Mouse (Mus musculus) kidney, postnatal 0 days (tissue): Measurements from ENCODE around the gene Stk11. TPM values are rescaled to one million over a fixed set of nuclear protein-coding genes. Genes with fewer than 3 reads are reported as not detected.

Source experiments
- ATAC-seq: fragments of 200-750 bp; cut with Nextera tagmentation; replicated peaks from 2 replicates; pipeline ENCODE4 v1.8.0; 2017; ENCODE audit warnings: low read depth, moderate number of reproducible peaks, moderate TSS enrichment, moderate library complexity; ENCODE audit not compliant: low FRiP score
- DNase-seq: peaks from one replicate; pipeline ENCODE4 v3.0.0-alpha.2; 2016; ENCODE audit warnings: low spot score
- H3K27ac ChIP-seq: fragments of 300-500 bp; sonication (generic); 2 replicates; pipeline ENCODE4 v1.5.1; 2014; ENCODE audit warnings: mild to moderate bottlenecking
- H3K27me3 ChIP-seq: fragments of 300-500 bp; sonication (generic); 2 replicates; pipeline ENCODE4 v1.6.1; 2014; ENCODE audit warnings: low read length, mixed read lengths; ENCODE audit not compliant: insufficient read depth
- H3K36me3 ChIP-seq: fragments of 300-500 bp; sonication (generic); 2 replicates; pipeline ENCODE4 v1.6.1; 2014; ENCODE audit warnings: low read length, mixed read lengths; ENCODE audit not compliant: insufficient read depth
- H3K4me1 ChIP-seq: fragments of 300-500 bp; sonication (generic); replicated peaks from 2 replicates; pipeline ENCODE4 v1.6.1; 2014; ENCODE audit warnings: antibody characterized with exemption, low read length, mixed read lengths; ENCODE audit not compliant: insufficient read depth
- H3K4me2 ChIP-seq: fragments of 300-500 bp; sonication (generic); 2 replicates; pipeline ENCODE4 v1.6.1; 2014; ENCODE audit warnings: mild to moderate bottlenecking, low read length, moderate library complexity, mixed read lengths
- H3K4me3 ChIP-seq: fragments of 300-500 bp; sonication (generic); replicated peaks from 2 replicates; pipeline ENCODE4 v1.5.1; 2014; ENCODE audit warnings: low read depth, low read length
- H3K9ac ChIP-seq: fragments of 300-500 bp; sonication (generic); 2 replicates; pipeline ENCODE4 v1.6.1; 2014; ENCODE audit warnings: low read depth, low read length
- H3K9me3 ChIP-seq: fragments of 300-500 bp; sonication (generic); replicated peaks from 2 replicates; pipeline ENCODE4 v1.6.1; 2016; ENCODE audit warnings: low read length, inconsistent platforms, mixed read lengths
- CTCF ChIP-seq: IDR thresholded peaks from 2 replicates; pipeline ENCODE4 v1.5.1; 2016; ENCODE audit warnings: antibody characterized with exemption, low read depth, mild to moderate bottlenecking, moderate library complexity
- WGBS: fragments of 180-500 bp; shearing (Covaris S2); extraction: QIAGEN DNeasy Blood & Tissue Kit; methylation state at CpG from one replicate; pipeline ENCODE4 v1.1.7; 2014; 5-methylcytosine and 5-hydroxymethylcytosine counted together
- polyA plus RNA-seq: library from polyadenylated mRNA; unstranded; fragments of >200 nt; fragmentation: Nextera tagmentation; extraction: Ambion mirVana; gene quantifications from 2 replicates; pipeline ENCODE4 v1.2.1, GENCODE M21; 2015

Gene Stk11
- polyA plus RNA-seq, 1 experiment from 2014 or later = 14.2 TPM

- H3K36me3 ChIP-seq = peaks cover 43% of the 10 kb centered on the region
- peak overlapping the region; percentile 69 for H3K4me2 ChIP-seq
- peak overlapping the region; percentile 99 for H3K4me3 ChIP-seq
- peaks cover 56% of the 10 kb centered on the region for H3K4me1 ChIP-seq
- TF ChIP-seq CTCF = no peak
- no peak for ATAC-seq
- H3K9ac ChIP-seq = peak overlapping the region; percentile 98
- WGBS = 0% methylated on average over 26 of the region's 26 CpGs
- H3K27me3 ChIP-seq = no peaks in the 10 kb centered on the region
- peak overlapping the region; percentile 100 for H3K27ac ChIP-seq
- no peaks in the 10 kb centered on the region for H3K9me3 ChIP-seq
- peak; percentile 83 for DNase-seq
These were observed 35.8 kb downstream of the Stk11 start for GRCm38 (mm10) chr10:80151211-80152034.

- Histone ChIP-seq H3K4me2 (peak overlapping the region; percentile 69), H3K4me1 (peaks cover 57% of the 10 kb centered on the region), H3K27me3 (no peaks in the 10 kb centered on the region), H3K9ac (peak overlapping the region; percentile 98), H3K27ac (peak overlapping the region; percentile 100), H3K4me3 (peak overlapping the region; percentile 99), H3K9me3 (no peaks in the 10 kb centered on the region), H3K36me3 (peaks cover 46% of the 10 kb centered on the region)
- no peak for TF ChIP-seq CTCF
- WGBS = 2% methylated on average over 15 of the region's 15 CpGs
- DNase-seq (peak; percentile 91), ATAC-seq (peak; percentile 5; the same call in 1 of the 2 replicates)
These were observed 36.7 kb downstream of the Stk11 start for GRCm38 (mm10) chr10:80152071-80152872.

GRCm38 (mm10) chr10:80152873-80153260 lies 37.3 kb downstream of the Stk11 start:
- TF ChIP-seq CTCF = no peak
- Histone ChIP-seq H3K4me3 (peak overlapping the region; percentile 99), H3K9ac (peak overlapping the region; percentile 98), H3K4me2 (peak overlapping the region; percentile 69), H3K4me1 (peaks cover 56% of the 10 kb centered on the region), H3K27me3 (no peaks in the 10 kb centered on the region), H3K36me3 (peaks cover 46% of the 10 kb centered on the region), H3K9me3 (no peaks in the 10 kb centered on the region), H3K27ac (peak overlapping the region; percentile 100)
- 11% methylated on average over 3 of the region's 3 CpGs for WGBS
- DNase-seq = peak; percentile 67
- ATAC-seq = 0 out of 2 replicates have a peak, but pooled peaks have one; percentile 0

DNA sequence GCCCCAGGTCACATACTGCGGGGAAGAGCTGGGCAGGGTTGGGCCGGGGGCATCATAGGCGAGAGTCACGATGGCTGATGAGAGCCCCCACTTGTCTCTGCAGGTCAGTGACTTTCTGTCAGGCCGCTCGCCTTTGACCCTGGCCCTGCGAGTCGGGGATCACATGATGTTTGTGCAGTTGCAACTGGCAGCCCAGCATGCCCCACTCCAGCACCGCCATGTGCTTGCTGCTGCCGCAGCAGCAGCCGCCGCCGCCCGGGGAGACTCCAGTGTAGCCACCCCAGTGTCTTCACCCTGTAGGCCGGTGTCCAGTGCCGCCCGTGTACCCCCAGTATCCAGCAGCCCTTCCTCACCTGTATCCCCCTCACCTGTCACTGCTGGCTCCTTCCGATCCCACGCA lies 38.1 kb downstream of the Stk11 start:
- ATAC-seq (no peak), DNase-seq (no peak)
- Histone ChIP-seq H3K4me2 (peak overlapping the region; percentile 69), H3K27ac (peak overlapping the region; percentile 100), H3K36me3 (peaks cover 46% of the 10 kb centered on the region), H3K9me3 (no peaks in the 10 kb centered on the region), H3K4me1 (peaks cover 65% of the 10 kb centered on the region), H3K4me3 (0 out of 2 replicates have a peak overlapping the region, but pooled peaks have one; percentile 99), H3K9ac (peak overlapping the region; percentile 98; the same call in 1 of the 2 replicates), H3K27me3 (no peaks in the 10 kb centered on the region)
- WGBS = 74% methylated on average over 19 of the region's 19 CpGs
- TF ChIP-seq CTCF = no peak

DNA sequence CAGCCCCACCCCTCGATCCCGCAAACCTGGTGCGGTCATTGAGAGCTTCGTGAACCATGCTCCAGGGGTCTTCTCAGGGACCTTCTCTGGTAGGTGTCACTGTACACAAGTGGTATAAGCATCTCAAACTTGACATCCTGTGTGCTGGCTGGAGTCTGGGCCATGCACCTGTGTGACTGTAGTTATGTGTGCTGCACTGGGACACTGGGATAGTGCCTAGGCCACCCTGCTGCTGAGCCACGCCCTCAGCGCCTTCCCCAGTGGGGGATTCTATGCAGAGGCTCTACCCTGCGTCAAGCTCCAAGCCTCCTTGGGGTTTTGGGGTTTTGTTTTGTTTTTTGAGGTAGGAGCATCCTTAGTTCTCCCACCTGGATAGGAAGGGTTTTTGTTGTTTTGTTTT lies 38.8 kb downstream of the Stk11 start:
- Histone ChIP-seq H3K36me3 (peaks cover 46% of the 10 kb centered on the region), H3K4me1 (peaks cover 72% of the 10 kb centered on the region), H3K4me2 (no peak overlapping the region), H3K9ac (0 out of 2 replicates have a peak overlapping the region, but pooled peaks have one; percentile 98), H3K4me3 (no peak overlapping the region), H3K9me3 (no peaks in the 10 kb centered on the region), H3K27ac (peak overlapping the region; percentile 100), H3K27me3 (no peaks in the 10 kb centered on the region)
- no peak for TF ChIP-seq CTCF
- no peak for DNase-seq
- WGBS = 80% methylated on average over 7 of the region's 7 CpGs
- ATAC-seq = no peak

GRCm38 (mm10) chr10:80155277-80155676 lies 39.7 kb downstream of the Stk11 start:
- Histone ChIP-seq H3K36me3 (peaks cover 42% of the 10 kb centered on the region), H3K9ac (no peak overlapping the region), H3K4me3 (no peak overlapping the region), H3K27me3 (no peaks in the 10 kb centered on the region), H3K9me3 (no peaks in the 10 kb centered on the region), H3K4me1 (peaks cover 75% of the 10 kb centered on the region), H3K27ac (no peak overlapping the region), H3K4me2 (no peak overlapping the region)
- no peak for TF ChIP-seq CTCF
- WGBS = 26% methylated on average over 1 of the region's 1 CpGs
- DNase-seq (no peak), ATAC-seq (no peak)
